Mouse (Mus musculus) bone marrow macrophage, adult 2 months (primary cell): ENCODE data around the gene Gm13128. TPM values are rescaled to one million over a fixed set of nuclear protein-coding genes. Genes with fewer than 3 reads are reported as not detected.
"Not testable (repeated sequence)": the region's sequence is repeated elsewhere in the genome, so short reads cannot be mapped to it uniquely, and the experiment has no call there.

Experiments used
- H3K27ac ChIP-seq: 2 replicates; pipeline ENCODE4 v1.5.1; 2012; ENCODE audit warnings: low read depth, low read length; ENCODE audit not compliant: insufficient read depth
- H3K4me1 ChIP-seq: 2 replicates; pipeline ENCODE4 v1.6.1; 2012; ENCODE audit warnings: low read length; ENCODE audit not compliant: control insufficient read depth, insufficient read depth
- H3K4me3 ChIP-seq: 2 replicates; pipeline ENCODE4 v1.5.1; 2012; ENCODE audit warnings: mild to moderate bottlenecking, low read length, moderate library complexity; ENCODE audit not compliant: insufficient read depth
- CTCF ChIP-seq: IDR thresholded peaks from 2 replicates; pipeline ENCODE4 v1.5.1; 2012; ENCODE audit warnings: low read depth, mild to moderate bottlenecking, low read length, moderate library complexity
- POLR2A ChIP-seq: IDR thresholded peaks from 2 replicates; pipeline ENCODE4 v1.6.1; 2012; ENCODE audit warnings: mild to moderate bottlenecking, low read depth, low read length, borderline replicate concordance
- polyA plus RNA-seq: library from polyadenylated mRNA; stranded (reverse); fragments of >200 nt; gene quantifications from 2 replicates; pipeline ENCODE4 v1.2.4, GENCODE M21; 2012; ENCODE audit not compliant: missing spikeins, insufficient read depth, insufficient read length

Gm13128 gene
- not detected in 2 replicates for polyA plus RNA-seq

DNA sequence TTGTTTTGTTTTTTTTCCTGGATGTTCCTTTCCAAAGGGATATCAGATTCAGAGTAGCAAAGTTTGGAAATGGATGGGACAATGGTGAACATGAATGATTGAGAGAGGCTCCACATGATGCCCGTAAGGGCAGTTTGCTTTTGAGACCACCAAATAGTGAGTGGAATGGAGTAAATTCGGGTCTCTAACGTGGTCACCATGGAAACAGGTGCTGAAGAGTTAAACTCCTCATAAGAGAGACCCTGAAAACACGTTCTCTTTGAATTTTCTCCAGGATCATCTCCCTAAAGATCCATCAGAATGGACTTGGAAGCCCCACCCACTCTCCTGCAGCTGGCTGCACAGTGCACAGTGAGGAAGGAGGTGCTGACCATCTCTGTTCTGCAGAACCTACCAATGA, at the start of gene Gm13128:
TSS of gene Gm13128 (plus strand) at position 301 of the 400 bp plus-strand sequence.
- H3K27ac ChIP-seq, H3K4me3 ChIP-seq, H3K4me1 ChIP-seq: not testable (repeated sequence)

- H3K4me1 ChIP-seq, H3K27ac ChIP-seq, H3K4me3 ChIP-seq: not testable (repeated sequence)
These were observed 49.7 kb upstream of the Gm13128 start, which contains the start of gene Pramel5 for GRCm38 (mm10) chr4:144280388-144280787. Gene Pramel5, minus strand, starts transcription at chr4:144280488.

GRCm38 (mm10) chr4:144299414-144299813, 30.6 kb upstream of the Gm13128 start:
- H3K27ac ChIP-seq, H3K4me3 ChIP-seq, H3K4me1 ChIP-seq: not testable (repeated sequence)

DNA sequence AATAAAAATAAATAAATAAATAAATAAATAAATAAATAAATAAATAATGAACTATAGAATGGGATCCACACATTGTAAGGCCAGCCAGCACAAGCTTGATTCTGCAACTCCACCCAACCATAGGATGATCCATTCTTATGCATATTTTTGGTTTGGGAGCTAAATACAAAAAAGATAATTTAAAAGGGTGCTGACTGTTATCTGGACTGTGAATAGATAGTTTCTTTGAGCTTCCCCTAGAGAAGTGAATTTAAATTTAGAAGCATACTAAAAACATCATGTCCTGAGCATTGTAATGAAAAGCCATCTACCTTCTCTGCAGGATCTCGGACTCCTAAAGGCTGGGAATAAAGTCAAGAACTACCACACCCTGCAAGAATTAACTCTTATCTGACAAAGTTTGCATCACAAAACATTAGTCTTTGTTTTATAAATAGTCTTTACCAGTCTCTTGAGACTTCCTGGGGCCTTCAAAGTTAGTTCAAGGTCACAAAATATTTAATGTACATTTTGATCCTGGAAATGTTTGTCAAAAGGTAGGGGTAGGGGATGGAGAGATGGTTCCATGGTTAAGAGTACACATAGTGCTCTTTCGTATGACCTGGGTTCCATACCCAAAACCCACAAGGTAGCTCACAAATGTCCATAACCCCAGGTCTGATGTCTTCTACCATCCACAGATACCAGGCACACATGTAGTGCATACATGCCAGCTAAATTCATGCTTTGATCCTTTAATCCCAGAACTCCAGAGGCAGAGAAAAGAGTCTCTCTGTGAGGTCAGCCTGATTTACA, 17.2 kb upstream of the Gm13128 start:
- H3K27ac ChIP-seq, H3K4me3 ChIP-seq, H3K4me1 ChIP-seq: not testable (repeated sequence)

GRCm38 (mm10) chr4:144335856-144336255, 5.8 kb downstream of the Gm13128 start:
- H3K4me3 ChIP-seq, H3K27ac ChIP-seq, H3K4me1 ChIP-seq: not testable (repeated sequence)

GRCm38 (mm10) chr4:144357642-144358041, 27.6 kb downstream of the Gm13128 start, which contains the start of gene Gm13119:
Gene Gm13119, plus strand, starts transcription at chr4:144357942.
- not testable (repeated sequence) for H3K27ac ChIP-seq

GRCm38 (mm10) chr4:144377911-144378310, 47.9 kb downstream of the Gm13128 start, which contains the start of gene Pramef20:
Gene Pramef20, minus strand, starts transcription at chr4:144377933.
- H3K4me3 ChIP-seq, result no peak within 1 kb of the TSS
- TF ChIP-seq CTCF (no peak), POLR2A (no peak)

More at GRCm38 (mm10) chr4:144357642-144358041, 27.6 kb downstream of the Gm13128 start, which contains the start of gene Gm13119:
- not testable (repeated sequence) for H3K4me3 ChIP-seq, H3K4me1 ChIP-seq

More at GRCm38 (mm10) chr4:144377911-144378310, 47.9 kb downstream of the Gm13128 start, which contains the start of gene Pramef20:
- Histone ChIP-seq H3K27ac (no peak within 1 kb of the TSS), H3K4me1 (no peaks in the 10 kb centered on the region)

Other genes with a start within 250 kb of the Gm13128 start
- gene Gm13102, start 223.8 kb upstream of the Gm13128 start, polyA plus RNA-seq, result not detected in 2 replicates
- gene Oog3, start 167.6 kb upstream of the Gm13128 start, polyA plus RNA-seq, result not detected in 2 replicates
- gene Oog2, start 139.5 kb upstream of the Gm13128 start, polyA plus RNA-seq, result not detected in 2 replicates
- not detected in 2 replicates for gene C87977, start 116.9 kb upstream of the Gm13128 start, polyA plus RNA-seq
- not detected in 2 replicates for gene Pramel5, start 49.8 kb upstream of the Gm13128 start, polyA plus RNA-seq
- not detected in 2 replicates for gene Gm13119, start 27.7 kb downstream of the Gm13128 start, polyA plus RNA-seq
- not detected in 2 replicates for gene Pramef20, start 47.7 kb downstream of the Gm13128 start, polyA plus RNA-seq
- gene Pramef12, start 78.2 kb downstream of the Gm13128 start, polyA plus RNA-seq, result not detected in 2 replicates
- not detected in 2 replicates for gene 1700012P22Rik, start 108.5 kb downstream of the Gm13128 start, polyA plus RNA-seq
- gene Gm9944, start 123.1 kb downstream of the Gm13128 start, polyA plus RNA-seq, result not detected in 2 replicates
- not detected in 2 replicates for gene Aadacl3, start 133.5 kb downstream of the Gm13128 start, polyA plus RNA-seq
- gene 9430007A20Rik, start 189.6 kb downstream of the Gm13128 start, polyA plus RNA-seq, result not detected in 2 replicates
- gene Gm13124, start 234.9 kb downstream of the Gm13128 start, polyA plus RNA-seq, result not detected in 2 replicates